Mouse (Mus musculus): Measurements from ENCODE around the gene Zfp36l1. TPM values are rescaled to one million over a fixed set of nuclear protein-coding genes. Genes with fewer than 3 reads are reported as not detected.

Gene Zfp36l1
- polyA plus RNA-seq, 1 experiment: 4.7 TPM

DNA sequence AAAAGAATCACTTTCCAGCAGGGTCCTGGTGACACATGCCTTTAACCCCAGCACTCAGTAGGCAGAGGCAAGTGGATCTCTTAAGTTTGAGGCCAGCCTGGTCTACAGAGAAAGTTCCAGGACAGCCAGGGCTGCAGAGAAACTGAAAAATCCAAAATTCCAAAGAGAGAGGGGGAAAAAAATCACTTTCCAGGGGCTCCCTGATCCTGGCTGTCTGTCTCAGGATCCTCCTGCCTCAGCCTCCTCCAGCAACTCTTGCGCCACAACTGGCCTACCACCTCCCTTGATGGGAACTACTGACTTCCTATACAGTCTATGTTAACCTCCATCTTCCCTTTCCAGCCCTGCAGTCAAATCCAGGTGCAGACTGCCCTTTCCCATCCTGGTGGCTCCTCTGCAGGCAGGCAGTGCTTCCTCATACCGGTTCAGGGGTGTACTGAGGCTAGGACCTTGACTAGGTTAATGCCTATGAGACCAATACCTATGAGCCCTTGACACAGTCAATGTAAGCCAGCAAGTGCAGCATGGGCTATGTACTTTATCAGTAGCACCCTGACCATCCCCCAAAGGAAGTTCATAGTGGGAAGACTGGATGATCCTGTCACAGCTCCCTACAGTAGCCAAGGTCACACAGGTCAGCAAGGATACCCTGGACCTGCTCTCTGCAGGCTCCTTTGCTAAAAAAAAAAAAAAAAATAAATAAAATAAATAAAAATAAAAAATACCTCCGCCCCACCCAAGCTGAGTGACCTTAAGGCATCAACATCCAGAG, 5.7 kb downstream of the Zfp36l1 start:
- Histone ChIP-seq H3K27me3 (ENCODE audit: control insufficient read depth, insufficient read depth, insufficient read length) (no peaks in the 10 kb centered on the region), H3K79me2 (ENCODE audit: control insufficient read depth, insufficient read depth) (peaks cover 28% of the 10 kb centered on the region), H3K4me3 (ENCODE audit: insufficient read depth, poor library complexity, severe bottlenecking) (no peak overlapping the region), H3K79me3 (ENCODE audit: low read depth) (peaks cover 18% of the 10 kb centered on the region), H3K36me3 (ENCODE audit: control insufficient read depth, insufficient read depth) (peaks cover 21% of the 10 kb centered on the region), H3ac (ENCODE audit: control insufficient read depth, insufficient read length, low read depth) (no peak overlapping the region)
- no peak for TF ChIP-seq FOSL1 (IDR thresholded peaks at IDR 0.05; ENCODE audit: insufficient read depth, low read length, poor library complexity, severe bottlenecking)
- no peak for TF ChIP-seq MYOG (IDR thresholded peaks at IDR 0.05; ENCODE audit: control insufficient read depth, extremely low read depth, insufficient read length)
- TF ChIP-seq CTCF (IDR thresholded peaks at IDR 0.05; ENCODE audit: control insufficient read depth, insufficient read depth, insufficient read length): no peak
- TF ChIP-seq USF1 (IDR thresholded peaks at IDR 0.05; ENCODE audit: low read depth): no peak
- TF ChIP-seq MAX (IDR thresholded peaks at IDR 0.05): no peak
- TF ChIP-seq CEBPB (IDR thresholded peaks at IDR 0.05; ENCODE audit: low read depth): no peak
- TF ChIP-seq MYOD1 (IDR thresholded peaks at IDR 0.05; ENCODE audit: control insufficient read depth, insufficient read length, low read depth): no peak

DNA sequence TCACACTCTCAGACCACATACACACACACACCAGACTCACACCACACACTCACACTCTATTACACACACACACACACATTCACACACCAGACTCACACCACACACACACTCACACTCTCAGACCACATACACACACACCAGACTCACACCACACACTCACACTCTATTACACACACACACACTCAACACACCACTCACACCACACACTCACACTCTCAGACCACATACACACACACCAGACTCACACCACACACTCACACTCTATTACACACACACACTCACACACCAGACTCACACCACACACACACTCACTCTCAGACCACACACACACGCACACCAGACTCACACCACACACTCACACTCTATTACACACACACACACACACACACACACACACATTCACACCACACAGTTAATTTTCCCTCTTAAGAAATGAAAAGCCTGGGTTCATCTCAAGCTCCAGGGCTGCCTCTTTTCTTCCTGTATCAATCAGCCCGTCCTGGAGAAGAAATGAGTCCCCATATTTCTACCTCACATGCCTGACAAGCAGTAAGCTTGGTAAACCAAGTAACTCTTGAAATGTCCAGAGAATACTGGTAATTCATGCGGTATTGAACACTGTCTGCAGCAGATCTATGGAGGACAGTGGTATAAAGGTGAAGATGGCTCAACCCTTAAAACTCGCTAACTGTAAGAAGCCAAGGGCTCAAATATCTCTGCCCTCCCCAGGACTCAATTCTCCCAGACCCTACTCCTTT, 6.5 kb downstream of the Zfp36l1 start:
- peaks cover 21% of the 10 kb centered on the region for H3K36me3 ChIP-seq (ENCODE audit: control insufficient read depth, insufficient read depth)
- H3ac ChIP-seq (ENCODE audit: control insufficient read depth, insufficient read length, low read depth): no peak overlapping the region
- H3K4me3 ChIP-seq (ENCODE audit: insufficient read depth, poor library complexity, severe bottlenecking): no peak overlapping the region
- no peak for TF ChIP-seq USF1 (IDR thresholded peaks at IDR 0.05; ENCODE audit: low read depth)
- TF ChIP-seq FOSL1 (IDR thresholded peaks at IDR 0.05; ENCODE audit: insufficient read depth, low read length, poor library complexity, severe bottlenecking): no peak
- no peak for TF ChIP-seq CTCF (IDR thresholded peaks at IDR 0.05; ENCODE audit: control insufficient read depth, insufficient read depth, insufficient read length)
- TF ChIP-seq CEBPB (IDR thresholded peaks at IDR 0.05; ENCODE audit: low read depth): no peak
- no peak for TF ChIP-seq MYOG (IDR thresholded peaks at IDR 0.05; ENCODE audit: control insufficient read depth, extremely low read depth, insufficient read length)
- TF ChIP-seq MYOD1 (IDR thresholded peaks at IDR 0.05; ENCODE audit: control insufficient read depth, insufficient read length, low read depth): no peak
- no peak for TF ChIP-seq MAX (IDR thresholded peaks at IDR 0.05)
- peaks cover 20% of the 10 kb centered on the region for H3K79me2 ChIP-seq (ENCODE audit: control insufficient read depth, insufficient read depth)
- H3K27me3 ChIP-seq (ENCODE audit: control insufficient read depth, insufficient read depth, insufficient read length): no peaks in the 10 kb centered on the region
- H3K79me3 ChIP-seq (ENCODE audit: low read depth): peaks cover 10% of the 10 kb centered on the region

DNA sequence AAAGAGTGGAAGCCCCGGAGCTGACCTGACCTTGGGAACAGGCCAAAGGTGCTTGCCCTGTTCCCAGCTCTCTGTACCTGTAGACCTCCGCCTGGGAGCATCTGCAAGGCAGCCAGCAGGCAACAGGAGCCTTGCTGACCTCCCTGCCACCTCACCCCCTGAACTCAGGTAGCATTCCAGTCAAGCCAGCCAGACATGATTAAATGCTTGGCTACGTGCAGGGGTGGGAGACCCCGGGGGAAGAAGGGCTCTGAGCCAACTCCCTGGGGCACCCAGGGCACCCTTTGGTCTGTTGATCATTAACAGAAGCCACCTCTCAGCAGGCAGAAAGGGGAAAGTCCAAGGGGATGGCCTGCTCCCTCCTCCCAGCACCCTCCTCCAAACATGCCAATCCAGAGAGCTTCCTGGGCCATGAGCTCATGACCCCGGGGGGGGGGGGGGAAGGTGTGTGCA, 9.3 kb downstream of the Zfp36l1 start:
- no peaks in the 10 kb centered on the region for H3K27me3 ChIP-seq (ENCODE audit: control insufficient read depth, insufficient read depth, insufficient read length)
- H3K79me2 ChIP-seq (ENCODE audit: control insufficient read depth, insufficient read depth): no peaks in the 10 kb centered on the region
- peaks cover 10% of the 10 kb centered on the region for H3K36me3 ChIP-seq (ENCODE audit: control insufficient read depth, insufficient read depth)
- TF ChIP-seq MAX (IDR thresholded peaks at IDR 0.05) (no peak), FOSL1 (IDR thresholded peaks at IDR 0.05; ENCODE audit: insufficient read depth, low read length, poor library complexity, severe bottlenecking) (no peak), MYOD1 (IDR thresholded peaks at IDR 0.05; ENCODE audit: control insufficient read depth, insufficient read length, low read depth) (no peak), CEBPB (IDR thresholded peaks at IDR 0.05; ENCODE audit: low read depth) (no peak), CTCF (IDR thresholded peaks at IDR 0.05; ENCODE audit: control insufficient read depth, insufficient read depth, insufficient read length) (no peak), MYOG (IDR thresholded peaks at IDR 0.05; ENCODE audit: control insufficient read depth, extremely low read depth, insufficient read length) (no peak), USF1 (IDR thresholded peaks at IDR 0.05; ENCODE audit: low read depth) (no peak)
- H3K4me3 ChIP-seq (ENCODE audit: insufficient read depth, poor library complexity, severe bottlenecking): no peak overlapping the region
- no peak overlapping the region for H3ac ChIP-seq (ENCODE audit: control insufficient read depth, insufficient read length, low read depth)
- H3K79me3 ChIP-seq (ENCODE audit: low read depth): no peaks in the 10 kb centered on the region

DNA sequence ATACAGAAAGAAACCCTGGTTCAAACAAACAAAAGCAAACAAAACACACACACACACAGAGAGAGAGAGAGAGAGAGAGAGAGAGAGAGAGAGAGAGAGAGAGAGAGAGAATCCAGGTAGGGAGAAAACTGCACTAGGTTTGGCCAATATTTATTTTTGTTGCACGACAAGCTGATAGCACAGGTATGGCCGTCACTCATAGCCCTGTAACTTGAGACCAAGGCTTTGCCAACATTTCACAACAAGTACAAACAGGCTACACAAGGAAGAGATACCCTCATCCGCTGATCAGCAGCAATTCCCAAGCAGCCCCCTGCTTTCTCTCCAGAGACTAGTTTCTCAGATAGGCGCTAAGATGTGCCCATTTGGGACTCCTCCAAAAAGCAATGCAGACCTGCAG, 9.7 kb downstream of the Zfp36l1 start:
- Histone ChIP-seq H3K79me2 (ENCODE audit: control insufficient read depth, insufficient read depth) (no peaks in the 10 kb centered on the region), H3K4me3 (ENCODE audit: insufficient read depth, poor library complexity, severe bottlenecking) (no peak overlapping the region), H3ac (ENCODE audit: control insufficient read depth, insufficient read length, low read depth) (no peak overlapping the region), H3K79me3 (ENCODE audit: low read depth) (no peaks in the 10 kb centered on the region), H3K27me3 (ENCODE audit: control insufficient read depth, insufficient read depth, insufficient read length) (no peaks in the 10 kb centered on the region), H3K36me3 (ENCODE audit: control insufficient read depth, insufficient read depth) (peaks cover 5% of the 10 kb centered on the region)
- TF ChIP-seq USF1 (IDR thresholded peaks at IDR 0.05; ENCODE audit: low read depth) (no peak), FOSL1 (IDR thresholded peaks at IDR 0.05; ENCODE audit: insufficient read depth, low read length, poor library complexity, severe bottlenecking) (no peak), MYOG (IDR thresholded peaks at IDR 0.05; ENCODE audit: control insufficient read depth, extremely low read depth, insufficient read length) (no peak), CEBPB (IDR thresholded peaks at IDR 0.05; ENCODE audit: low read depth) (no peak), MYOD1 (IDR thresholded peaks at IDR 0.05; ENCODE audit: control insufficient read depth, insufficient read length, low read depth) (no peak), CTCF (IDR thresholded peaks at IDR 0.05; ENCODE audit: control insufficient read depth, insufficient read depth, insufficient read length) (no peak), MAX (IDR thresholded peaks at IDR 0.05) (no peak)

DNA sequence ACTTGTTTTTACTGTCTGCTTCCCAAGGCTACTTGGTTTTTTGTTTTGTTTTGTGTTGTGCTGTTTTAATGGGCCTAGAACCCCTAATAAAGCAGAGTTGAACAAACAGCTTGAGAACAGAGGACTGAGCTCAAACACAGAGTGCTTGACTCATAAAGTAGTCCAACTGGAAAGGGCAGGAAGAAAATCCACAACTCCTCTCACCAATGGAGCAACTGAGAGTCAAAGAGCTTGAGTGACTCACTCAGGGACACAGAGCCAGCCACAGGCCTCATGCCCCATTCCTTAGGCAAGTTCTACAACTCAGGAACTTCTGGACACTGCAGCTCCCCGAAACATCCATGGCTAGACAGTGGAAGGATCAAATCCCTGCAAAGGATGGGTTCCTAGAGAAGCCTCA, 14.0 kb downstream of the Zfp36l1 start:
- H3K4me3 ChIP-seq (ENCODE audit: insufficient read depth, poor library complexity, severe bottlenecking): no peak overlapping the region
- no peaks in the 10 kb centered on the region for H3K36me3 ChIP-seq (ENCODE audit: control insufficient read depth, insufficient read depth)
- no peak for TF ChIP-seq MYOD1 (IDR thresholded peaks at IDR 0.05; ENCODE audit: control insufficient read depth, insufficient read length, low read depth)
- no peak for TF ChIP-seq CTCF (IDR thresholded peaks at IDR 0.05; ENCODE audit: control insufficient read depth, insufficient read depth, insufficient read length)
- TF ChIP-seq MYOG (IDR thresholded peaks at IDR 0.05; ENCODE audit: control insufficient read depth, extremely low read depth, insufficient read length): no peak
- no peak for TF ChIP-seq FOSL1 (IDR thresholded peaks at IDR 0.05; ENCODE audit: insufficient read depth, low read length, poor library complexity, severe bottlenecking)
- TF ChIP-seq USF1 (IDR thresholded peaks at IDR 0.05; ENCODE audit: low read depth): no peak
- TF ChIP-seq MAX (IDR thresholded peaks at IDR 0.05): no peak
- no peak for TF ChIP-seq CEBPB (IDR thresholded peaks at IDR 0.05; ENCODE audit: low read depth)
- H3K27me3 ChIP-seq (ENCODE audit: control insufficient read depth, insufficient read depth, insufficient read length): no peaks in the 10 kb centered on the region
- H3K79me3 ChIP-seq (ENCODE audit: low read depth): no peaks in the 10 kb centered on the region
- H3ac ChIP-seq (ENCODE audit: control insufficient read depth, insufficient read length, low read depth): no peak overlapping the region
- H3K79me2 ChIP-seq (ENCODE audit: control insufficient read depth, insufficient read depth): no peaks in the 10 kb centered on the region
